Mouse (Mus musculus) central nervous system, embryonic 18 days (tissue): ENCODE results near the gene Cst13. TPM values are rescaled to one million over a fixed set of nuclear protein-coding genes. Genes with fewer than 3 reads are reported as not detected.

Experiments
- polyA plus RNA-seq: library from polyadenylated mRNA; depleted of rRNA; stranded (reverse); fragments of >200 nt; gene quantifications from 2 replicates; pipeline ENCODE4 v1.2.3, GENCODE M21; 2012; rRNA removed

The Cst13 gene
- not detected in 2 replicates for polyA plus RNA-seq

DNA sequence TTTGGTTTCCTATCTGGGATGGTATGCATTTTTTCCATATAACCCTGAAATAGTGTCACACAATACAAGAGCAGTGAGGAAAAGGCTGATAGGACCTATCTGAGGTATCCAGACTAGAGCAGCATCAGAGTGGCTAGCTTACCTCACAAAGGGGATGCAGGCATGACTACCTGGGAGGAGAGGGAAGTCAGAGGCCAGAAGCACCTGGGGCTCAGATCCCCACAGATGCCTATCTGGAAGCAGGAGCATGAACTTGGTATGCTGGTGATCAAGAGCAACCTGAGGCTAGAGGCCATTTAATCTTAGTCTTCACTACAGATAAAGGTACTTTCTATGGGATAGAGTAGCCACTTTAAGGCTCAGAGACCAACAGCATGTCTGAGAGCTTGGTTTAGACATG lies at the start of gene Cst13:
TSS of gene Cst13 (plus strand) at position 173 of the 400 bp plus-strand sequence.

GRCm38 (mm10) chr2:148771397-148771796 lies 48.5 kb upstream of the Cst13 start, which contains the start of gene Cst11:
Gene Cst11 (minus strand): TSS chr2:148771497.

DNA sequence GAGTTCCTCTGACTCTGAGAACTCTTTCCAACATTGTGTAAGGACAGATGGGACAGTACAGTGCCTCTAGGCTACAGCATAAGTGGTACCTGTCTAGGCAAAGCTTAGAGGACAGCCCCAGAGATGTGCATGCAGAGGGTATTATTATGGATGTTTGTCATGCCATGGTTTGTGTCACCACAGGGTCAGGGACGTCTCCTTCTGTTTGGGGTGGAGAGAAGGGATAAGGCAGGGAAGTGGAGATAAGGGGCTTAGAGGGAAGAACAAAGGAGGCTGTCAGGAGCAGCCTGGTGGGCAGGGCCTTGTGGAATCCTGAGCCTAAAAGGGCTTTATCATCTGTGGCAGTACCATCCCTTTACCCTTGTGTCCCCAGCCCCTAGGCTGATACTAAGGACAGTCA lies 38.2 kb upstream of the Cst13 start, which contains the start of gene 8030411F24Rik:
TSS of gene 8030411F24Rik (plus strand) at position 301 of the 400 bp plus-strand sequence.

GRCm38 (mm10) chr2:148789142-148789541 lies 30.7 kb upstream of the Cst13 start, which contains the start of gene Cst12:
Gene Cst12 (plus strand): TSS chr2:148789361.

DNA sequence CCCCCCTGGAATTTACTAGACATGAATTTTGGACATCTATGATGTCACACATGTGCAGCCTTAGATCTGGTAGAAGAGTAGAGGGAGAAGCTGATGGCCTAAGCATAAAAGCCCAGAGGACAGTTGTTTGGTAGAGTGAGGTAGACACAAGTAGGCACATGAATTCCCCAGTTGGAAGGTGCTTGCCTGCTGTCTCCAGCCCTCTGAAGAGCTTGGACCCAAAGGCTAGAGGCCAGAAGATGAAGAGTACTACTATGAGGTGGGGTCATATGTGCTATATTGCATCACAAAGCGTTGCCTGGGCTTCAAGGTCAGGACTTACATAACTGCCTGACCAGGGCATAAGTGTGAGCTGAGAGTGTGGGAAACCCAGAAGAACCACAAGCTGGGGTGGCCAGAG lies 21.4 kb upstream of the Cst13 start, which contains the start of gene Cst8:
TSS of gene Cst8 (plus strand) at position 301 of the 400 bp plus-strand sequence.

GRCm38 (mm10) chr2:148834912-148835311 lies 15.0 kb downstream of the Cst13 start, which contains the start of gene Cst9:
Gene Cst9 (plus strand): TSS chr2:148835147.

GRCm38 (mm10) chr2:148864966-148865365 lies 45.1 kb downstream of the Cst13 start, which contains the start of gene 9230104L09Rik:
Gene 9230104L09Rik (minus strand): TSS chr2:148865038.

DNA sequence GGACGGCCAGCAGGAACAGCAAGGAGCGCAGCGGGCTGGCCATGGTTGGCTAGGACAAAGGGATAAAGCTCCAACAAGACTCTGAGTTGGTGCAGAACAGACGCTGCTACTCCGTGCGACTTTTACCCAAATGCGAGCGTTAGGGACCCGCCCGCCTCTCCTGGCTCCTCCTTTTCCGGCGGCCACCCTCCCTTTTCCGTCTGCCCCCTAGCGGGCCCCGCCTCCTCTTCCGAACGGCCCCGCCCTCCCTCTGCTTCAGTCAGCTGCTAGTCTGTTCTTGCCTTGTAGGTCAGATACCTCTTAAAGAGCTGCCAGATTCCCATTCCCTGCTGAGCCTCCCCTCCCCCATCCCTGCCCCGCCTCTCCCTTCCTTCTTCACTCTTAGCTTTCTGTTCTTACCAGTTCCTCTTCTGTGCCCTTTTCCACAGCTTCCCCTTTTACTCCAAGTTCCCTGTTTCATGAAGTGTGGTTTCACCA lies 55.5 kb downstream of the Cst13 start, which contains the start of gene Cst3:
TSS of gene Cst3 (minus strand) at position 358 of the 477 bp plus-strand sequence.

Other genes with a start within 250 kb of the Cst13 start
- gene Nxt1, start 147.5 kb upstream of the Cst13 start, polyA plus RNA-seq = 35.2 and 39.2 TPM in 2 replicates
- 14.7 and 15.1 TPM in 2 replicates for gene Gzf1, start 139.1 kb upstream of the Cst13 start, polyA plus RNA-seq
- 67.8 and 72.4 TPM in 2 replicates for gene Napb, start 87.6 kb upstream of the Cst13 start, polyA plus RNA-seq
- gene Cstl1, start 69.7 kb upstream of the Cst13 start, polyA plus RNA-seq = 0.19 TPM in 1 of 2 replicates, not detected in the other
- gene Cst11, start 48.6 kb upstream of the Cst13 start, polyA plus RNA-seq = not detected in 2 replicates
- not detected in 2 replicates for gene 8030411F24Rik, start 38.1 kb upstream of the Cst13 start, polyA plus RNA-seq
- gene Cst12, start 30.7 kb upstream of the Cst13 start, polyA plus RNA-seq = 0.16 and 0.25 TPM in 2 replicates
- not detected in 2 replicates for gene Cst8, start 21.3 kb upstream of the Cst13 start, polyA plus RNA-seq
- not detected in 2 replicates for gene Cst9, start 15.1 kb downstream of the Cst13 start, polyA plus RNA-seq
- gene 9230104L09Rik, start 45.0 kb downstream of the Cst13 start, polyA plus RNA-seq = not detected in 2 replicates
- 687 and 831 TPM in 2 replicates for gene Cst3, start 55.6 kb downstream of the Cst13 start, polyA plus RNA-seq
- gene Gm1330, start 183.2 kb downstream of the Cst13 start, polyA plus RNA-seq = not detected in 2 replicates
- not detected in 2 replicates for gene Gm10750, start 197.2 kb downstream of the Cst13 start, polyA plus RNA-seq